Mouse (Mus musculus) bone marrow, adult 2 months (tissue): Measurements from ENCODE around the gene 1500009C09Rik. TPM values are rescaled to one million over a fixed set of nuclear protein-coding genes. Genes with fewer than 3 reads are reported as not detected.

ENCODE experiments used
- H3K27ac ChIP-seq: fragments of 200-500 bp; 2 replicates; pipeline ENCODE4 v1.5.1; 2012; ENCODE audit warnings: low read depth, mild to moderate bottlenecking, control low read depth, inconsistent platforms, low read length; ENCODE audit not compliant: control insufficient read depth, poor library complexity, insufficient read depth
- H3K4me1 ChIP-seq: fragments of 200-500 bp; 2 replicates; pipeline ENCODE4 v1.6.1; 2011; ENCODE audit warnings: low read length; ENCODE audit not compliant: control insufficient read depth, insufficient read depth
- H3K4me3 ChIP-seq: fragments of 200-500 bp; replicated peaks from 2 replicates; pipeline ENCODE3; 2011; ENCODE audit warnings: mild to moderate bottlenecking, low read depth, low read length, control low read depth; ENCODE audit not compliant: control insufficient read depth
- CTCF ChIP-seq: fragments of 200-500 bp; IDR thresholded peaks from 2 replicates; pipeline ENCODE4 v1.5.1; 2011; ENCODE audit warnings: low read length, control low read depth; ENCODE audit not compliant: control insufficient read depth, insufficient read depth
- POLR2A ChIP-seq: fragments of 200-500 bp; IDR thresholded peaks from 2 replicates; pipeline ENCODE4 v1.6.1; 2011; ENCODE audit warnings: low read depth, mild to moderate bottlenecking, control low read depth, low read length, borderline replicate concordance; ENCODE audit not compliant: control insufficient read depth
- WGBS: fragments of 180-500 bp; shearing (Covaris S2); methylation state at CpG from one replicate; pipeline ENCODE4 v1.1.7; 2018; 5-methylcytosine and 5-hydroxymethylcytosine counted together
- polyA plus RNA-seq: library from polyadenylated mRNA; stranded (reverse); fragments of >200 nt; gene quantifications from 2 replicates; pipeline ENCODE4 v1.2.4, GENCODE M21; 2011; ENCODE audit warnings: low replicate concordance; ENCODE audit not compliant: missing spikeins, insufficient read depth, insufficient read length

The 1500009C09Rik gene
- polyA plus RNA-seq, 1 experiment = not detected

DNA sequence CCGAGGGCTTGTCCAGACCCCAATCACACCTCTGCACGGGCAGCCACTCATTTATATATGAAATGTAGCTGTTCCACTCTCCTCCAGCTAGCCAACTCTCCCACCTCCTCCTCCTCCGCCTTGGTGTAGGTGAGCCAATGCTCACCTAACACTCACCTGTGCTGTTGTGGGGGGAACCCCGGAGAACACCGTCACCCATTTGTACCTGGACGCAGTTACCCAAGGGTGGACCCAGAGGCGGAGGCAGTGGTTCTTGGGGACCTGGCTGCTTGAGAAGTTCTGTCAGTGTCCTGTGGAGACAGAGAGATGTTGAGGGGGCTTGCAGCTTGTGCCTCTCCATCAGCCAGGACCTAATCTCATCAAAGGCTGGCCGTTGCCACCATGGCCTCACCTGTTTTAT, 43.9 kb upstream of the 1500009C09Rik start:
- WGBS = 85% methylated on average over 8 of the region's 8 CpGs
- Histone ChIP-seq H3K4me1 (no peaks in the 10 kb centered on the region; the same call in 1 of the 2 replicates), H3K27ac (no peak overlapping the region), H3K4me3 (no peak overlapping the region)
- no peak for TF ChIP-seq POLR2A
- no peak for TF ChIP-seq CTCF

DNA sequence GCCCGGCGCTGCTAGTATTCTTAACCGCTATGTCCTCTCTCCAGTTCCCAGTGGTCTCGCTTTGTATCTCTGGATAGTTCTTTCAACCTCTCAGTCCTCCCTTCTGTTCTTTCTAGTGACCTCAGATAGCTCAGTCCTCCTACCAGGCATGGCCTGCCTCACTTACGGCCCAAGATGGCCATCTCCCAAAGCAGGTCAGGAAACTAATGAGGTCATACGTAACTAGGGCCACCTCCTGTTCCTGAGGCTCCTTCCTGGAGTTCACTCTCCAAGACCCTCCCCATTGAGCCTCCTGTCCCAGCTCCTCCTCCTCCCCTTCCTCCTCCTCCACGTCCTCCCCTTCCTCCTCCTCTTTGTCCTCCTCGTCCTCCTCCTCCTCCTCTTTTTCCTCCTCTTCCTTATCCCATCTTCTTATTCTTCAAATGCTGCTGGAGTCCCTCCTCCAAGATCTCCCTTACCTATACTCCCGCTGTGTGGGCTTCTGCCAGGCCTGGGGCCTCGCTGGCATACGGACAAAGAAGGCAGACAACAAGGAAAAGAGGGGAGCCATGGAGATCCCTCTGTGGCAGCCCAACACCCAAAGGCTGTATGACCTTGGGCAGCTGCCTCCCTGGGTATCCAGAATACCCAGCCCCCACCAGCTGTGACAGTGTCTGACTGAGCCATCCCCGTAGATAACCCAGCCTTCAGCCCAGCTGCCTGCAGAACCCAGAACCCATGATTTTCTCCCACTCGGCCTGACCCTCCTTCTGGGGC, 42.7 kb upstream of the 1500009C09Rik start:
- TF ChIP-seq CTCF (no peak), POLR2A (no peak)
- WGBS = 87% methylated on average over 13 of the region's 13 CpGs
- no peaks in the 10 kb centered on the region; the same call in 1 of the 2 replicates for H3K4me1 ChIP-seq
- no peak overlapping the region for H3K27ac ChIP-seq
- no peak overlapping the region for H3K4me3 ChIP-seq

DNA sequence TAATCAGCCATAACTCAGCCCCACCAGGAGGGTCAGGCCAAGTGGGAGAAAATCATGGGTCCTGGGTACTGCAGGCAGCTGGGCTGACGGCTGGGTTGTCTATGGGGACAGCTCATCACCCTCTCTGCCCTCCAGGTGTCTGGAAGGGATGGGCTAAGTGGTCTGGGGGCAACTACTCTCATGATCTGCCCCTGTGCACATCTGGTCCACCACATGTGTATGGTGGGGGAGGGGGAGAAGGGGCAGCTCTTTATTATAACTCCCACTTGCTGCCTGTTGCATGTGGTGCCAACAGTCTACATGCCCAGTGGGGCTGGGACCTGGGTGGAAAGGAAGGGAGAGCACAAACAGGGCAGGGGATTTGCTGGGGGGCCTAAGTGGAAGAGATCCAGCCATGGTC, 41.4 kb upstream of the 1500009C09Rik start:
- H3K27ac ChIP-seq = no peak overlapping the region
- no peak overlapping the region for H3K4me3 ChIP-seq
- no peaks in the 10 kb centered on the region; the same call in 1 of the 2 replicates for H3K4me1 ChIP-seq
- TF ChIP-seq CTCF = no peak
- no peak for TF ChIP-seq POLR2A
- 57% methylated on average over 1 of the region's 1 CpGs for WGBS

DNA sequence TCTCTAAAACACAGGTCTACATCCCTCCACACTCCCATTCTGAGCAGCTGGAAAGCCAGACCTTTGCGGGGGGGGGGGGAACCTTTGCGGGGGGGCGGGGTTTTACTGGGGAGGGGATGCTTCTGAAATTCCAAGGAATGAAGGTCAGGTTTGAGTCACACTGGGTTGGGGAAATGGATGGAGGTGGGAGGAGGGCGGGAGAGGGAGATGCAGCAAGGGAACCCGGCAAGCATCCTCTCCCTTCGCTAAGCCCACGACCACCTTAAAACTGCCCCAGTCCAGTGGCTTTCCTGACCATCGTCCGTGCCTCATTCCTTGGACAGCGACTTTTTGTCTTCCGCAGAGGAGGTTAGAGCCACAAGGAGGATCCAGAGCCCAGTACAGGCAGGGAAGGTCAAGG, 40.9 kb upstream of the 1500009C09Rik start:
- TF ChIP-seq POLR2A = no peak
- no peak for TF ChIP-seq CTCF
- Histone ChIP-seq H3K4me1 (no peaks in the 10 kb centered on the region), H3K4me3 (no peak overlapping the region), H3K27ac (no peak overlapping the region)
- WGBS = 4% methylated on average over 11 of the region's 11 CpGs

DNA sequence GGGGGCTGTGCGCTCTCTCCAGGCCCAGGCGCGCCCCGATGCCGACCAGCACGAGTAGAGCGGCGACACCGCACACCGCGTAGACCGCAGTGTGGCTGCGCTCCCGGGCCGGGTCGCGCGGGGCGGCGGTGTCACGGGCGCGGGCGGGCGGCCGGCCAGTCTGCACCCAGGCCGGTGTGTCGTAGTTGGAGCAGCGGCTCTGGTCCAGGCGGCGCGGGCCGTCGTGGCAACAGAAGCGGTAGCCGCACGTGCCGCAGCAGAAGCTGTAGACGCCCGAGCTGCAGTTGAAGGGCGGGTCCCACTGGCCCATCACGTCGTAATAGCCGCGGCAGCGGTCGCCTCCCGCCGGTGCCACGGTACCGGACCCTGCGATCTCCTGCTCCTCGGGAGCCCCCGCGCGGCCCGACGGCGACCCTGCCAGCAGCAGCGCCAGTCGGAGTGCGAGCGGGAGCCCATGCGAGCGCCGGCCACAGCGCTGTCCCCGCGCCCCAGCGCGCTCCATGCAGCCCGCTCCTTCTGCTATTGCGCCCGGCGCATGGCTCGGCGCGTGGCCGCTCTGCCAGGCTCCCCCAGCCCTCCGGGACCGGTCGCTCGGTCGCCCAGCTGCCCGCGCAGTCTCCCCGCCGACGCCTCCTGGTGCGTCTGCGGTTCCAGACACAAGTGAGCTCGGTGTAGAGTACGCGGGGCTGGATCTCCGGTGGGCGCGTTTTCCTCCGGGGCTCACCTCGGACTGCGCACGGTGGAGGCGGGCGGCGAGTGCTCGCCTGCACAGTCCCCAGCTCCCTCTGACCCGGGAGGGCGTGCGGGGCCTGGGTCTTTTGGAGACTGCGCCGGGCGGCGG, 40.1 kb upstream of the 1500009C09Rik start:
- Histone ChIP-seq H3K4me3 (no peak overlapping the region), H3K4me1 (no peaks in the 10 kb centered on the region), H3K27ac (no peak overlapping the region)
- no peak for TF ChIP-seq CTCF
- TF ChIP-seq POLR2A = no peak
- WGBS = under 1% methylated on average over 112 of the region's 112 CpGs

DNA sequence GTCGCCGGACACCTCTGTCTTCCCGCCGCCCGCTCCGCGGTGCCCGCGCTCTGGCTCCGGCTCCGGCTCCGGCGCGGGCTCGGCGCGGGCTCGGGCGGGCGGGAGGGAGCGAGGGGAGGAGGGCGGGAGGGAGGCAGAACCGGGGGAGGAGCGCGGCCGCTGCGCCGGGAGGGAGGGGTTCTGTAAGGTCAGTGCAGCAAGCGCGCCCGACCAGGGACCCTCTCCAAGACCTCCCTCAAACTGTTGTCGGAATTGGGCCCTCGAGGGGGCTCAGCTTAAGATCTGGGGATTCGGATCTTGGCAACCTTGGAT, 39.5 kb upstream of the 1500009C09Rik start, which contains the start of gene Shisa8:
Shisa8 (minus strand) TSS at position 64 of the 312 bp plus-strand sequence.
- no peak within 1 kb of the TSS for H3K4me3 ChIP-seq
- TF ChIP-seq POLR2A = no peak
- TF ChIP-seq CTCF = no peak
- H3K27ac ChIP-seq = no peak within 1 kb of the TSS
- WGBS = under 1% methylated on average over 33 of the region's 34 CpGs
- no peaks in the 10 kb centered on the region for H3K4me1 ChIP-seq

DNA sequence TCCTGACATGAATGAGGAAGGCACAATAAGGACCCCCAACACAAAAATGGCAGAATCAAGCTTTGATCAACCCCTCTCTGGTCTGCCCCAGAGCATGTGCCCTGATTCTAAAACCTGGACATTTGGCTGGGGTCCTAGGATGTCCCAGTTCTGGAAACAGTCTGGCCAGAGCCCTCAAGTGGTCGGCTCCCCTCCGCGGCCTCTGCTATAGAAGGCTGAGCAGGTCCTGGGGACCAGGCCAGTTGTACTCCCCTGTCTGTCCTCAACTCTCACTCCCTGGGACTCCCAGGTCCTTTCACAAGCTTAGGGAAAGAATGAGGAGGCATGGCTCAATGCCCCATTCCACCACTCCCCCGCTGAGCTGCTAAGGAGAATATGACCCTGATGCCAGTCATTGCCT, 39.0 kb upstream of the 1500009C09Rik start:
- H3K4me3 ChIP-seq = no peak overlapping the region
- no peak overlapping the region for H3K27ac ChIP-seq
- TF ChIP-seq CTCF = no peak
- no peak for TF ChIP-seq POLR2A
- no peaks in the 10 kb centered on the region for H3K4me1 ChIP-seq
- 84% methylated on average over 4 of the region's 4 CpGs for WGBS

DNA sequence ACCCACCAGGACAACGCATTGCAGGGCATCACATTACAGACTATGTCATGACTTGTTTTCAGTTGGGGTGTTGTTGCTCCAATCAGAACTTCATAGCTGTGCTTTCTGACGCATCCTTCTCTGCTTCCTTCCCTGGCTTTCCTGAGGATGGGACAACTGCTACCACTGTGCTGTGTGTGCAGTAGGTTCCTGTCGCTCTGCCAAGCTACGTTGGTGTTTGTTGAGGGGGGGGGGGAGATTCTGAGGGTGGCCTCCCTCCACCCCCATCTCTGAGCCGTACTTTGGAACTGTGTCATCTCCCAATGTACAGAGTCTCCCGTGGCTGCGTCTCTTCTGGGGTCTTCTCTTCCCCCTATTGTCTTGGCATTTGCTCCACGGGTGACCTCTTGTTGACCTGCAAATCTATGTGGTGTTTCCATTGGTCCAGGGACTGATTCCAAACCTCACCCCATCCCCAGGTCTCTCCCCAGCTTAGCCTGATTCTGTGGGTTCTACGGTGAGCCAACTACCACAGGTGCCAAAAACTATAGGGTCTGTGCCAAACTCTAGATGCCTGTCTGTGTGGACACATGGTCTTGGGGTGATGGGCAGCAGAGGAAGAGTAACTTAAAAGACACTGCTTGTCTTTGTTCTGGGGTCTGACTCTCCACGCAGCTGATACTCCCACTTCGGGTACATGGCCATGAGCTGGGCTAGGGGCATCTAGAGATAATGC, 36.7 kb upstream of the 1500009C09Rik start:
- peaks cover 2% of the 10 kb centered on the region; the same call in 1 of the 2 replicates for H3K4me1 ChIP-seq
- no peak overlapping the region for H3K4me3 ChIP-seq
- TF ChIP-seq POLR2A (no peak), CTCF (no peak)
- no peak overlapping the region for H3K27ac ChIP-seq
- 75% methylated on average over 11 of the region's 11 CpGs for WGBS
